Mouse (Mus musculus): ENCODE measurements at regions not wholly inside any gene's neighbourhood (a gene's known extent, or its start where the extent isn't known, plus 50 kb on each side); places are given as distances from the start of the nearest gene placed in this dataset.
A peak's percentile ranks its signal among the peaks of the same experiment; 100 is the strongest.

- Histone ChIP-seq H3K9ac (replicated peaks; ENCODE audit: low read depth, low read length) (no peak overlapping the region), H3K4me2 (ENCODE audit: low read length) (no peak overlapping the region), H3K27ac (ENCODE audit: low read length) (no peak overlapping the region), H3K4me1 (replicated peaks; ENCODE audit: control insufficient read depth, insufficient read depth, low read length) (peaks cover 5% of the 10 kb centered on the region), H3K36me3 (ENCODE audit: control insufficient read depth, insufficient read depth) (no peaks in the 10 kb centered on the region), H3K4me3 (replicated peaks; ENCODE audit: low read length) (no peak overlapping the region), H3K27me3 (replicated peaks; ENCODE audit: control insufficient read depth, insufficient read depth, low read length) (no peaks in the 10 kb centered on the region), H3K9me3 (ENCODE audit: control insufficient read depth, low read length) (no peaks in the 10 kb centered on the region)
- no peak for ATAC-seq
- 22% methylated on average over 6 of the region's 6 CpGs for WGBS
Observed at GRCm38 (mm10) chr14:71967646-71968045, 524.0 kb downstream of the Gm9195 start.

DNA sequence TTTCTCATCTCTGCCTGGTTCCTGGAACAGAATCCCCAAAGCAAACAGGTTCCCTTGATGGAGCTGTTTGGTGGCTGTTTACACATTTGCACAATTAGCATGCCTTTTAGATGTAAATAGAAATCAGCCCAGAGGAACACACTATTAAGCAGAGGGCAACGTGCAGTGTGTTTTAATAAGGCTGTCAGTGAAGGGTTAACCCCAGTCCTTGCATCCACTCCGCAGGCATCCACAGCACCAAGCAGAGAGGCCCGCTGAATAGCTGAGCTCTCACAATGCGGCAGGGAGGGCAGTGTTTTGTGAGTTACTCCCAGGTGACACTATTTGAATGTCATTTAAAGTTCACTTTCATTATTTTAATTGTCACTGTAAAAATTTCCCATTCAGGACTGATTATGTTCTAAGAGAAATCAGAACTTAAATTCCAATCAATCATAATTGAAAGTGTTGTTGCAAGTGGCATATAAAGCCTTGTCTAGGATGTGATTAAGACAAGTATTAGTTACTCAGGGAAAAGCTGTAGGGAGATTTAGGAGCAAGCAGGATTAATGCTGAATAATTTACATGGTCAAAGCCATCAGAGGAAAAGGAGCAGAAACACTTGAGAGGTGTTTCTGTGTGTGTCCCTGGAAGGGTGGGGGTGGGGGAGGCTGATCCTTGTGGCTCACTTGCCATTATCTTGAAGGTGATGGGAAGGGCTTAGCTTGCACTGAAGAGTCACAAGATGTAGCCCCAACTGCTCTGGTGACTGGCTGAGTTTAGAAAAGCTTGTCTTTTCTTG is 528.1 kb downstream of the Gm9195 start:
- H3K4me1 ChIP-seq (replicated peaks; ENCODE audit: control insufficient read depth, insufficient read depth, low read length): peaks cover 5% of the 10 kb centered on the region
- WGBS: 2% methylated on average over 4 of the region's 4 CpGs
- no peaks in the 10 kb centered on the region for H3K36me3 ChIP-seq (ENCODE audit: control insufficient read depth, insufficient read depth)
- no peaks in the 10 kb centered on the region for H3K9me3 ChIP-seq (ENCODE audit: control insufficient read depth, low read length)
- H3K4me3 ChIP-seq (replicated peaks; ENCODE audit: low read length): no peak overlapping the region
- no peak overlapping the region for H3K27ac ChIP-seq (ENCODE audit: low read length)
- H3K9ac ChIP-seq (replicated peaks; ENCODE audit: low read depth, low read length): no peak overlapping the region
- H3K27me3 ChIP-seq (replicated peaks; ENCODE audit: control insufficient read depth, insufficient read depth, low read length): no peaks in the 10 kb centered on the region
- ATAC-seq: peak; percentile 92
- H3K4me2 ChIP-seq (ENCODE audit: low read length): no peak overlapping the region

GRCm38 (mm10) chr14:71948701-71949100 is 542.9 kb downstream of the Gm9195 start:
- no peak overlapping the region for H3K4me3 ChIP-seq (replicated peaks; ENCODE audit: low read length)

DNA sequence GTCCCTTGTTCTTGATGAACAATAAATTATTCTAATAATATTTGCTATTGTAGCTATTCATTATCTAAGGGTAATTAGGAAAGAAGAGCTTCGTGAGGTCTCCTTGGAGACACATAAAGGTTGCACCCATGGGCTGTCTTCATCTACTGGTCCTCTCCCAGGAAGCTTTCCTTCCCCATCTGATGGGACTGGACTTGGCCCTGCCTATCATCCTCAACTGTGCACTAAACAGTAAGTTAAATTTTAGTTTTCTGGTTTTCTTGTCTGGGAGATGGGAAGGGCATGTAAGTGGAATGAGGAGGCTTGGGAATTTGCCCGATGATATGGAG is 554.5 kb downstream of the Gm9195 start:
- H3K4me3 ChIP-seq (replicated peaks; ENCODE audit: low read length): no peak overlapping the region
- no peak for ATAC-seq
- H3K4me2 ChIP-seq (ENCODE audit: low read length): no peak overlapping the region
- no peak overlapping the region for H3K9ac ChIP-seq (replicated peaks; ENCODE audit: low read depth, low read length)
- H3K27me3 ChIP-seq (replicated peaks; ENCODE audit: control insufficient read depth, insufficient read depth, low read length): no peaks in the 10 kb centered on the region
- H3K9me3 ChIP-seq (ENCODE audit: control insufficient read depth, low read length): no peaks in the 10 kb centered on the region
- WGBS: 56% methylated on average over 2 of the region's 2 CpGs
- H3K36me3 ChIP-seq (ENCODE audit: control insufficient read depth, insufficient read depth): no peaks in the 10 kb centered on the region
- H3K4me1 ChIP-seq (replicated peaks; ENCODE audit: control insufficient read depth, insufficient read depth, low read length): 0 out of 2 replicates have a peak, but pooled peaks cover 2% of the 10 kb centered on the region
- no peak overlapping the region for H3K27ac ChIP-seq (ENCODE audit: low read length)

More at GRCm38 (mm10) chr14:71948701-71949100, 542.9 kb downstream of the Gm9195 start:
- Histone ChIP-seq H3K4me1 (replicated peaks; ENCODE audit: control insufficient read depth, insufficient read depth, low read length) (no peaks in the 10 kb centered on the region), H3K9ac (replicated peaks; ENCODE audit: low read depth, low read length) (no peak overlapping the region), H3K27me3 (replicated peaks; ENCODE audit: control insufficient read depth, insufficient read depth, low read length) (0 out of 2 replicates have a peak, but pooled peaks cover 2% of the 10 kb centered on the region), H3K36me3 (ENCODE audit: control insufficient read depth, insufficient read depth) (no peaks in the 10 kb centered on the region), H3K27ac (ENCODE audit: low read length) (no peak overlapping the region), H3K4me2 (ENCODE audit: low read length) (no peak overlapping the region), H3K9me3 (ENCODE audit: control insufficient read depth, low read length) (no peaks in the 10 kb centered on the region)
- ATAC-seq: no peak
- 85% methylated on average over 2 of the region's 2 CpGs for WGBS

GRCm38 (mm10) chr14:71936373-71937156 is 555.1 kb downstream of the Gm9195 start:
- H3K4me3 ChIP-seq (replicated peaks; ENCODE audit: low read length): no peak overlapping the region
- no peak for ATAC-seq
- H3K27me3 ChIP-seq (replicated peaks; ENCODE audit: control insufficient read depth, insufficient read depth, low read length): no peaks in the 10 kb centered on the region
- 10% methylated on average over 6 of the region's 6 CpGs for WGBS
- H3K27ac ChIP-seq (ENCODE audit: low read length): no peak overlapping the region
- no peak overlapping the region for H3K4me2 ChIP-seq (ENCODE audit: low read length)
- no peaks in the 10 kb centered on the region for H3K36me3 ChIP-seq (ENCODE audit: control insufficient read depth, insufficient read depth)
- H3K4me1 ChIP-seq (replicated peaks; ENCODE audit: control insufficient read depth, insufficient read depth, low read length): 0 out of 2 replicates have a peak, but pooled peaks cover 2% of the 10 kb centered on the region
- no peak overlapping the region for H3K9ac ChIP-seq (replicated peaks; ENCODE audit: low read depth, low read length)
- no peaks in the 10 kb centered on the region for H3K9me3 ChIP-seq (ENCODE audit: control insufficient read depth, low read length)

GRCm38 (mm10) chr14:71915964-71916363 is 575.7 kb downstream of the Gm9195 start:
- no peak overlapping the region for H3K9ac ChIP-seq (replicated peaks; ENCODE audit: low read depth, low read length)
- H3K27me3 ChIP-seq (replicated peaks; ENCODE audit: control insufficient read depth, insufficient read depth, low read length): no peaks in the 10 kb centered on the region
- no peaks in the 10 kb centered on the region for H3K36me3 ChIP-seq (ENCODE audit: control insufficient read depth, insufficient read depth)
- 61% methylated on average over 5 of the region's 5 CpGs for WGBS
- H3K4me1 ChIP-seq (replicated peaks; ENCODE audit: control insufficient read depth, insufficient read depth, low read length): no peaks in the 10 kb centered on the region
- H3K9me3 ChIP-seq (ENCODE audit: control insufficient read depth, low read length): no peaks in the 10 kb centered on the region
- ATAC-seq: no peak
- no peak overlapping the region for H3K27ac ChIP-seq (ENCODE audit: low read length)
- H3K4me3 ChIP-seq (replicated peaks; ENCODE audit: low read length): no peak overlapping the region
- no peak overlapping the region for H3K4me2 ChIP-seq (ENCODE audit: low read length)

DNA sequence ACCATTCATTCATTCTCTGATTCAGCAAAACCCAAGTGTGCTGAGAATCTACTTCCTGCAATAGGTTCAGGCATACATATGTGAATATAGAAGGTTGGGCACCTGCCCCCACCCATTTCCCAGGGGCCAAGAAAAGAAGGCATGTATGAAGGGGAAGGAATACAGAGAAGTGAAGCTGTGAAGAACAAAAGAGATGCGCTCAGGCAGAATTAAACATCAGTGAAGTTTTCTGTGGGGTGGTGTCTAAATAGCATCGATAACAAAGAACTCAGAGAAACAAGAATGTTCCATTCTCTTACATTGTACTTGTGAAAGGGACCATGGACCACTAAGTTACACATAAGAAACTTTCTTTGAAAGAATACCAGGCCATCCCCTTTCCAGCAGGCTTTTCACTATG is 580.7 kb downstream of the Gm9195 start:
- Histone ChIP-seq H3K4me1 (replicated peaks; ENCODE audit: control insufficient read depth, insufficient read depth, low read length) (no peaks in the 10 kb centered on the region), H3K9me3 (ENCODE audit: control insufficient read depth, low read length) (no peaks in the 10 kb centered on the region), H3K27ac (ENCODE audit: low read length) (no peak overlapping the region), H3K36me3 (ENCODE audit: control insufficient read depth, insufficient read depth) (no peaks in the 10 kb centered on the region), H3K27me3 (replicated peaks; ENCODE audit: control insufficient read depth, insufficient read depth, low read length) (no peaks in the 10 kb centered on the region), H3K4me2 (ENCODE audit: low read length) (no peak overlapping the region), H3K4me3 (replicated peaks; ENCODE audit: low read length) (no peak overlapping the region), H3K9ac (replicated peaks; ENCODE audit: low read depth, low read length) (no peak overlapping the region)
- no peak for ATAC-seq
- WGBS: 50% methylated on average over 2 of the region's 2 CpGs

- Histone ChIP-seq H3K4me3 (replicated peaks; ENCODE audit: low read length) (no peak overlapping the region), H3K9me3 (ENCODE audit: control insufficient read depth, low read length) (no peaks in the 10 kb centered on the region), H3K27me3 (replicated peaks; ENCODE audit: control insufficient read depth, insufficient read depth, low read length) (no peaks in the 10 kb centered on the region), H3K9ac (replicated peaks; ENCODE audit: low read depth, low read length) (no peak overlapping the region), H3K27ac (ENCODE audit: low read length) (no peak overlapping the region), H3K36me3 (ENCODE audit: control insufficient read depth, insufficient read depth) (no peaks in the 10 kb centered on the region), H3K4me2 (ENCODE audit: low read length) (no peak overlapping the region), H3K4me1 (replicated peaks; ENCODE audit: control insufficient read depth, insufficient read depth, low read length) (no peaks in the 10 kb centered on the region)
- ATAC-seq: no peak
- WGBS: 93% methylated on average over 4 of the region's 4 CpGs
Observed at GRCm38 (mm10) chr14:71895468-71895867, 596.2 kb downstream of the Gm9195 start.

- WGBS: 87% methylated on average over 4 of the region's 4 CpGs
- H3K9me3 ChIP-seq (ENCODE audit: control insufficient read depth, low read length): no peaks in the 10 kb centered on the region
Observed at GRCm38 (mm10) chr14:71894811-71895210, 596.8 kb downstream of the Gm9195 start.

More at GRCm38 (mm10) chr14:71894811-71895210, 596.8 kb downstream of the Gm9195 start:
- H3K9ac ChIP-seq (replicated peaks; ENCODE audit: low read depth, low read length): no peak overlapping the region
- no peak overlapping the region for H3K27ac ChIP-seq (ENCODE audit: low read length)
- H3K4me1 ChIP-seq (replicated peaks; ENCODE audit: control insufficient read depth, insufficient read depth, low read length): no peaks in the 10 kb centered on the region
- H3K4me3 ChIP-seq (replicated peaks; ENCODE audit: low read length): no peak overlapping the region
- no peak overlapping the region for H3K4me2 ChIP-seq (ENCODE audit: low read length)
- ATAC-seq: no peak
- no peaks in the 10 kb centered on the region for H3K36me3 ChIP-seq (ENCODE audit: control insufficient read depth, insufficient read depth)
- H3K27me3 ChIP-seq (replicated peaks; ENCODE audit: control insufficient read depth, insufficient read depth, low read length): no peaks in the 10 kb centered on the region

Data from forebrain, embryonic 16.5 days (tissue).